Mouse (Mus musculus): ENCODE results near the gene Gm10100.
"Not testable (repeated sequence)": the region's sequence is repeated elsewhere in the genome, so short reads cannot be mapped to it uniquely, and the experiment has no call there.

Gene Gm10100

DNA sequence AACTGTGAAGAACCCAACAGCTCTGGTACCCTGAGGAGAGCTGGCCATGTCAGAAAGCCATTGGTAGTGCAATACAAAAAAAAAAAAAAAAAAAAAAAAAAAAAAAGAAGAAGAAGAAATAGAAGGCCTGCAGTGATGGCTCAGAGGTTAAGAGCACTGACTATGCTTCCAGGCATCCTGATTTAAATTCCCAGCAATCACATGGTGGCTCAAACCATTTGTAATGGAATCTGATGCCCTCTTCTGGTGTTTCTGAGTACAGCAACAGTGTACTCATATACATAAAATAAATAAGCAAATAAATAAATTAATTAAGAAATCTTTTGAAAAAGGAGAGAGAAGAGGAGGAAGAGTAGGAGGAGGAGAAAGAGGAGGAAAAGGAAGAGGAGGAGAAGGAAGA lies 27.2 kb downstream of the Gm10100 start:
- DNase-seq, result no peak

- not testable (repeated sequence) for DNase-seq
Measured at GRCm38 (mm10) chr10:77759582-77759981, 33.3 kb downstream of the Gm10100 start, which contains the start of gene Gm3233. Gm3233 (minus strand) TSS chr10:77759682.

- DNase-seq, result no peak
Measured at GRCm38 (mm10) chr10:77769727-77770126, 43.4 kb downstream of the Gm10100 start.

DNA sequence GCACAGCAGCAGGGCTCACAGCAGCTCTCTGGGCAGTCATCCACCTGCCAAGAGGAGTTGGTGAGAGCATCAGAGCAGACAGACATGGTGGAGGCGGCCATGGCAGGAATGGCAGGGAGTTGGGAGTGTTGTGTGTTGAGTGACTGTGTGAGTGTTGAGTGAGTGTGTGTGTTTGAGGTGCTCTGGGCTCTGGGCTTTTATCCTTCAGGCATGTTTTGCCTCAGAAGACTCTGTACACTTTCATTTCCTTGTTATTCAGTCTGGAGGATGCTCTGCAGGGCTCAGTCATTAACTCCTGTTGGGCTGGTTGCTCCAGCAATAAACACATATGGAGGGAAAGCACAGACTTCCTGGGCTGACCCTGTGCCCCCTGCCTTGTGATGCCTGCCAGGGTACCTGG lies 44.9 kb downstream of the Gm10100 start, which contains the start of gene Gm3238:
TSS of gene Gm3238 (minus strand) at position 101 of the 400 bp plus-strand sequence.
- not testable (repeated sequence) for DNase-seq

GRCm38 (mm10) chr10:77772142-77772541 lies 45.9 kb downstream of the Gm10100 start:
- DNase-seq, result not testable (repeated sequence)
